Mouse (Mus musculus) lung, postnatal 25 days (tissue): ENCODE data around the gene A030005L19Rik.
"Not testable (repeated sequence)": the region's sequence is repeated elsewhere in the genome, so short reads cannot be mapped to it uniquely, and the experiment has no call there.

Experiments
- DNase-seq: peaks from one replicate; pipeline ENCODE4 v3.0.0; 2022; ENCODE audit warnings: low spot score

The A030005L19Rik gene

DNA sequence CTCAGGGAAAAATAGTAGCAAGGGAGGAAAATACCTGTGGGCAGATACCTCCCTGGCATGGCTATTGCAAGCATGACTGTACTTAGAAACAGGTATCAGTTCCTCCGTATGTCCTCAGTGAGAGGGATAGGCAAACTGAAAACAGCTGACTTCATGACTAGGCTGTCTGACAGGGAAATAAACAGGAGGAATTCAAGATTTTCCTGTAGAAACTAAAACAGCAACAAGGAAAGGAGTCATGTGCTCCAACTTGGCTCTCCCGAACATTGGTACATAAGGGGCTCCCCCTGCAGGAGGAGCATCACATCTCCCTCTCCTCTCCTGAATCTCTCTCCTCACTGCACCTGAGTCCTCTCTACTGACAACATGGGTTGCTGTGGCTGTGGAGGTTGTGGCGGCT is at the start of gene A030005L19Rik:
Gene A030005L19Rik, plus strand, starts transcription at position 301 of the 400 bp plus-strand sequence.
- no peak for DNase-seq

DNA sequence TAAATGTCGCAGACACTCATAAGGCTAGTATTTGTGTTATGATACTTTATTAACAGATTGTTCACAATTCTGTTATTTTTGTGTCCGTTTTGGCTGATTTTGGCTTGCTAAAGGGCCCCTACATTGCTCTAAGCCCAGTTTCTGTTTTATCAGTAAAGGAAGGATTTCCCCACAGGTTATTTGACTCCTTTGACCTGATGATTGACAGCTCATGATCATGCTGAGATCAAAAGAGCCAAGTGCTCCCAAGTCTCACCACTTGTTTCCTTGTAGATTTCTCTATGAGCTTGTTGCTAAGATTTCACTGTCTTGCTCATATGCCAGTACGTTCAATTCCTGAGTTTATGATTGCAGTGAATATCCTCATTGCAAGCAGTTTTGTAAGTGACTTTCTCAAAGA is 42.9 kb upstream of the A030005L19Rik start:
- DNase-seq = no peak

DNA sequence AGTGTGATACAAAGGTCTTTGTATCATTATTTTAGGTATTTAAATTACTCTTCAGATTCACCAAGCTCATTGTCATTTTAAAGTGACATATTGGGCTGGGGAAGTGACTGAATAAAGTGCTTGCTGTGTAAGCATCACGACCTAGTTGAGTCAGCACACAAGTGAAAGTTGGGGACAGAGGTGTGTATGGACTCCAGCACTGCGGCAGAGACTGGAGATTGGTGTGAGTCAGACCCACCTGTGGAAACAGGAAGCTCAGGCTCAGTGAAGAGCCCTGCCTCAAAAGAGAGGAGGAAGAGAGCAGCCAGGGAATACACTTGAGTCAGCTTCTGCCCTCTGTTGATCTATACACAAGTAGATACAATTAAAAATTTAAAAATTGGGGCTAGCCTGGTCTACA is 34.0 kb upstream of the A030005L19Rik start:
- no peak for DNase-seq

GRCm38 (mm10) chr1:82880196-82880595 is 32.9 kb upstream of the A030005L19Rik start:
- no peak for DNase-seq

DNA sequence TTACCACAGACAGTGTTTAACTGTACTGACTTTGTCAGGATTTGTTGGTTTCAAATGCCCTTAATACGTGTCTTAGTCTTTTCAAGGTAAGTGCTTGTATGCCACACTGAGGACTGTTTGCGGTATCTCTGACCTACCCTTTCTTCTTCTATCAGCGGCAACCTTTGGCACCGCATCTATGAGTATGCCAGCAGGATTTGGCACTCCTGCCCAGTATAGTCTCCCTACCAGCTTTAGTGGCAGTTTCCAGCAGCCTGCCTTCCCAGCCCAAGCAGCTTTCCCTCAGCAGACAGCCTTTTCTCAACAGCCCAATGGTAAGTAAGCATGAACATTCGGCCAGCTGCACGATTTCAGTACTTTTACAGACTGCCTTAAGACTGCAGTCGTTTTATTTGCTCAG is 19.9 kb upstream of the A030005L19Rik start:
- no peak for DNase-seq

DNA sequence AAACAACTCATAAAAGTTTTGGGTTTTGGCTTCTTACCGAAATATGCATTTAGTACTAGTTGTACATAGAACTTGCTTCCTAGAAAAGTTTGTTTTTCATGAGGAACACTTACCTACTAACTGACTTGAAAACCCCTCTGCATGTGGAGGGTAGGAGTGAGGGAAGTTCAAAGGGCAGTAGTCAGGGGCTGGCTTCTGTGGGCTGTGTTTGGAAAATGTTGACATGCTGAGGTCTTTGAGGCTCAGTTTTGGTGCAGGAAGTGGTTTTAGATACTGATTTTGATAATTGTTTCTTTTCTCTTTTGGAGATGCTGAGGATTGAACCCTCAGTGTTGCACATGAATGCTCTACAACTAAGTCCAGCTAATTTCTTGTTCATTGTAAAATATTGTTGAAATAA is 12.6 kb upstream of the A030005L19Rik start:
- no peak for DNase-seq

DNA sequence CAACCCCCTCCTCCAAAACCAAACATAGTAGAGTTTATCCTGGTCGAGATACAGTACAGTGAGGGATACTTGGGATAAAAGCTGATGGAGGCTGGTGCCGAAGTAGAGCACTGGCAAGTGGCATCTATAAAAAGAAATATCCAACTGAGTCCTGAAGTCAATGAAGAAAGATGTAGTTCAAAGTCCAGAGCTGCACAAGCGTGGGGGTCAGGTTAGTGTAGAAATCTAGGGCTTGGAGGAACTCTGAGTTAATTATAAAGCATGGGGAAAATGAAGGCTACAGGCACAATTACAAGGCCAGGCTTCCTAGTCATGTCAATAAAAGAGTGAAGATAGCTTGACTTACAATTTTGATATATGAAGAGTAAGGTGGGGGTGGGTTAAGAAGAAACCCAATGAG is 11.9 kb upstream of the A030005L19Rik start:
- DNase-seq = no peak

DNA sequence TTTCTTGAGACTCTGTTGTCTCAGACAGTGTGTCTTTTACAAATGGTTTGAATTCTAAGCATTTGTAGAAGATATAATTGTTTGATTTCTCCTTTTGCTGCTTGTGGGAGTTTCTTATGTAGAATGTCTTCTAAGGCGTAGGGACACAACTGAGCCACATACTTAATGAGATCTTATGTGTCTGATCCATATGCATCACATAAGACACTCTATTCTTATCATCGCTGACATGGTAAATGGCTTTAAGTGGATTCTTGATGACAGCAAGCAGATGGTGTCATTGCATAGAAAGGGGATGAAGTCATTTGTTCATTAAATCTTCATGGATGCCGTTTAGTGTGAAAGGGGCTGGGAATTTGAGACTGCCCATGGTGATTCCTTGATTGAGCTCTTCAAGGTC is 7.2 kb upstream of the A030005L19Rik start:
- no peak for DNase-seq

DNA sequence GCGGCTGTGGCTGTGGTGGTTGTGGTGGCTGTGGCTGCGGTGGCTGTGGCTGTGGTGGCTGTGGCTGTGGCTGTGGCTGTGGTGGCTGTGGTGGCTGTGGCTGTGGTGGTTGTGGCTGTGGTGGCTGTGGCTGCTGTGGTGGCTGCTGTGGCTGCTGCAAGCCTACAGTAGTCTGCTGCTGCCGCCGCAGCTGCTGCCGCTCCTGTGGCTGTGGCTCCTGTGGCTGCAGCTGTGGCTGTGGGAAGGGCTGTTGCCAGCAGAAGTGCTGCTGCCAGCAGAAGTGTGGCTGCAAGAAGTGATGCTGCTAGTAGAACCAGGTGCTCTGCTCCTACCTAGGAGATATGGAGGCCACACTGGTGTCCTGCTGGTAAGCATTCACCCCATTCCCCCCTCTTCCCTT is 309 bp downstream of the A030005L19Rik start:
- DNase-seq = not testable (repeated sequence)

GRCm38 (mm10) chr1:82924650-82925049 is 11.5 kb downstream of the A030005L19Rik start, which contains the start of gene A030014E15Rik:
A030014E15Rik (plus strand) TSS chr1:82924917.
- peak; percentile 20 for DNase-seq

GRCm38 (mm10) chr1:82930558-82930957 is 17.4 kb downstream of the A030005L19Rik start:
- DNase-seq = peak; percentile 62

- DNase-seq = not testable (repeated sequence)
These were observed 18.2 kb downstream of the A030005L19Rik start, which contains the start of gene Gm6217 for GRCm38 (mm10) chr1:82931326-82931725. Gm6217 (minus strand) TSS chr1:82931399.

DNA sequence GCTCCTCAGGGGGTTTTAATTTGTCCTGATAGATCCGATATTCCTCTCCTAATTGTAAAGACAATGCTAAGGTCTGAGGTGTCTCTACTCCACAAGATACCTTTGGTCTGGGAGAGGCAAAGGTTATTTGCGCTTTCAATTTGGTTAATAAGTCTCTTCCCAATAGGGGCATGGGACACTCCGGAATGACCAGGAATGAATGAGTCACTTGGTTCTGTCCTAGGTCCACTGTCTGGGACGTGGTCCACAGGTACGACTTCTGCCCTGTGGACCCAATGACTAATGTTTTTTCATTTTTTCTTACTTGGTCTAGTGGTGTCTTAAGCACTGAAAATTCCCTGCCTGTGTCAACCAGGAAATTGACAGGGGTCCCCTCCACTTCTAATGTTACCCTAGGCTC is 25.5 kb downstream of the A030005L19Rik start:
- DNase-seq = no peak

DNA sequence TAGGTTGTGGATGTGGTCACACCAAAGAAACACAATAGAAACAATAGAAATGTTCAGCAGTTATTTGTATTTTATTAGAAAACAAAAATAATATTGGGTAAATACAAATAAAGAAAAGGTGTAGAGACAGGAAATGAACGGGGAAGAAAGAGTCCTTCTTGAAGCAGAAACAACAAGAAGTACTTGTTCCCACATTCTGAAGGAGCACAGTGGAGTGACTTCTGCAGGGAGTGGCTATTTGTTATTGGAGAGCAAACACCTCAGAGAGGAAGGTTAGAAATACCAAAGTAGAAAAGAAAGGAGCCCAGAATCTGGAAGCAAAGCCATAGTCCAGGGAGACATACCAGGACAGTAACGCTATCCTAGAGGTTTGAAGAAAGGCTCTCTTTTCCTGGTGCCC is 29.4 kb downstream of the A030005L19Rik start:
- DNase-seq = peak; percentile 52

GRCm38 (mm10) chr1:82943295-82943694 is 30.2 kb downstream of the A030005L19Rik start, which contains the start of gene A030003K21Rik:
A030003K21Rik (minus strand) TSS chr1:82943388.
- DNase-seq = not testable (repeated sequence)

GRCm38 (mm10) chr1:82946029-82946428 is 32.9 kb downstream of the A030005L19Rik start:
- not testable (repeated sequence) for DNase-seq

DNA sequence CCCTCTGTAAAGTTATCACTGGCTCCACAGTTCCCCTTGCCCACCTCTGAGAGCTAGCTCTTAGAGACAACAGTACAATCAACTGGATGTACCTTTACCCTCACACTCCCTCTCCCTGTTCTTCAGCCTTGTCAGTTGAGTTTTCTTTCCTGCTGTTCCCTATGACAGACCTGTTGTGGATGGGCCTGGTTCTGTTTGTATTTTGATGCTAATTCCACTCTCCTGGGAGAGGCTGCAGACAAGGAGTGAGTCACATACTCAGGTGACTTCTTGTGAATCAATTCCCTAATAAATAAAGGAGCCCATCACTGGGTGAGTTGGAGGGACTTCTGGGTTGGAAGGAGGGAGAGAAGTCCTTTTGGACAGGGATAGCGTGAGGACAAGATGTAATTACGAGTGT is 35.5 kb downstream of the A030005L19Rik start:
- DNase-seq = no peak

DNA sequence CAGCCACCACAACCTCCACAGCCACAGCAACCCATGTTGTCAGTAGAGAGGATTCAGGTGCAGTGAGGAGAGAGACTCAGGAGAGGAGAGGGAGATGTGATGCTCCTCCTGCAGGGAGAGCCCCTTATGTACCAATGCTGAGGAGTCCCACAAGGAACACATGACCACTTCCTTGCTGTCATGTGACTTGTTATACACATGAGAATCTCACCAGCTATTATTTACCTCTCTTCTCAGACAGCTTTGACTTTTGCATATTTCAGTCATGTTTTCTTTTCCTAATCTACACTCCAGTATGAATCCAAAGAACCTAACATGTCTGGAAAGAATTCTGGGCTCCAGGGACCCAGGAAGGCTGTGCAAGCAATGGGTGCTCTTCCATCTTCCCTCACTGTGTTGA is 42.8 kb downstream of the A030005L19Rik start, which contains the start of gene Gm7544:
Gene Gm7544, minus strand, starts transcription at position 101 of the 400 bp plus-strand sequence.
- not testable (repeated sequence) for DNase-seq

- DNase-seq = no peak
These were observed 46.8 kb downstream of the A030005L19Rik start, which contains the start of gene Gm47955 for GRCm38 (mm10) chr1:82959870-82960385. Gm47955 (plus strand) TSS chr1:82960286.
